Mouse (Mus musculus) kidney, adult 2 months (tissue): ENCODE measurements around the gene Mrpl57.

ENCODE experiments used
- CTCF ChIP-seq: fragments of 200-500 bp; conservative IDR thresholded peaks from 2 replicates; pipeline ENCODE4 v1.5.1; 2011; ENCODE audit warnings: low read depth, mild to moderate bottlenecking, control low read depth, low read length, moderate library complexity, mixed read lengths; ENCODE audit not compliant: insufficient read depth, insufficient read length
- POLR2A ChIP-seq: fragments of 200-500 bp; IDR thresholded peaks from one replicate; pipeline ENCODE4 v1.6.1; 2011; ENCODE audit warnings: low read depth, low read length, control low read depth

- TF ChIP-seq CTCF = no peak
- no peak for TF ChIP-seq POLR2A
Measured at GRCm38 (mm10) chr14:57797551-57797950, 28.5 kb upstream of the Mrpl57 start.
